Mouse (Mus musculus): ENCODE measurements around the gene Ube2j1. TPM values are rescaled to one million over a fixed set of nuclear protein-coding genes. Genes with fewer than 3 reads are reported as not detected.

Ube2j1 gene
- total and polyA plus RNA-seq, 3 experiments, result 64.3 to 122 (median 93.0) TPM

DNA sequence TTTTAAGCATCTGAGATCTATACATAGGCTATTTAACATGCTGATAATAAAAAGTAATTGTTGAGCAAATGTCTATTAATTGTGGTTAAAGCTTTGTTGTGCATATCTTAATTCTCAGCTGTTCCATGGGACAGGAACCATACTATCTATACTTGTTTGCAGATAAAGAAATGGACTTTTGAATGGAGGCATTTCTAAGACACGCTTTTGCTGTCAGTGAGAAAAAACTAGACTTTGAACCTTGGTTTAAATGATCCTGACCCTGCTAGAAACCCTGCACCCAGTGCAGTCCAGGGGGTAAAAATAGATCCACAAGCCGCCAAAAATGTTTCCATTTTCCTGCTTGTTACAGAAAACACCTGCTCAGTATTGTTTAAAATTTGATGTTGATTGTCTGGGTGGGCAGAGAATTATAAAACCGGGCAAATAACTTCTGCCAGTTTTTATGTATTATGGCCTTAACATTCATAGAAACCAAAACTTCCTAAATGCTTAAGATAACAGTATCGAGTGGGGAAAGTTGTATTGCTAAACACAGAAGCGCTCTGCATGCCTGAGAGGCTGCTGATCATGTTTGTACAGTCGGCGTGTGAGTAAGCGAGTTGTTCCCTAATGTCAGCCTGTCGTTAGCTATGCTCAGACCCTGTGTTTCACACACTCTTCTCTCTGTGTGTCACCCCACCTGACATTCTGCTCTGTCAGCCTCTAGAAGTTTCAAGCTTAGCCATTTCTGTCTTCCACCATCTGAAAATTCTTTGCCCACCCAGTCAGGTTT is 23.6 kb upstream of the Ube2j1 start:
- H3K9ac ChIP-seq (ENCODE audit: insufficient read depth, low read depth), result no peak overlapping the region

DNA sequence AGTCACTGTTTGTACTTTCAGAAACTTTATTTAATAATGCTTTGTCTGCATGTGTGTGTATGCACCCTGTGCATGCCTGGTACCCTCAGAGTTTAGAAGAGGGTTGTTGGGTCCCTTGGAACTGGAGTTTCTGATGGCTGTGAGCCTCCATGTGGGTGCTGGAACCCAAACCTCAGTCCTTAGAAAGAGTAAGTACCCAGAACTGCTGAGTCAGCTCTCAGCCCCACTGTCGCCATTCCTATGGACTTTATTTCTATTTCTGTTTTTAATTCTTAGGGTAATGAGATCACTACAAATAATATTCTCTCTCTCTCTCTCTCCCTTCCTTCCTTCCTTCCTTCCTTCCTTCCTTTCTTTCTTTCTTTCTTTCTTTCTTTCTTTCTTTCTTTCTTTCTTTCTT is 21.1 kb upstream of the Ube2j1 start:
- H3K4me1 ChIP-seq (ENCODE audit: control insufficient read depth in 1 of 2, insufficient read depth in 2 of 2), result peaks cover 2 to 16% of the 10 kb centered on the region in 2 experiments; a peak in 2 of 4 replicates
- no peak overlapping the region for H3K27ac ChIP-seq (ENCODE audit: insufficient read depth, low read depth)
- dilution Hi-C loops (cut with MboI; ENCODE audit: extremely low pct_ligation_motif_present, extremely low pct_unique_long_range_greater_than_20kb, low sequenced_read_pairs) (no loop called here), in situ Hi-C loops (cut with MboI; ENCODE audit: low pct_ligation_motif_present, low pct_unique_long_range_greater_than_20kb, low sequenced_read_pairs) (no loop called here)
- H3K79me2 ChIP-seq (replicated peaks; ENCODE audit: control insufficient read depth, extremely low read depth, insufficient read depth, poor library complexity, severe bottlenecking), result no peaks in the 10 kb centered on the region
- no peak overlapping the region for H3K4me3 ChIP-seq (replicated peaks in 1 of 3; ENCODE audit: low read depth in 2 of 3, low read length in 2 of 3, poor library complexity in 1 of 3)
- H3K9ac ChIP-seq (ENCODE audit: insufficient read depth, low read depth), result no peak overlapping the region
- H3K4me2 ChIP-seq (ENCODE audit: insufficient read depth, low read depth, poor library complexity, severe bottlenecking), result no peak overlapping the region
- no peaks in the 10 kb centered on the region for H3K36me3 ChIP-seq (replicated peaks in 1 of 2; ENCODE audit: control insufficient read depth in 1 of 2, insufficient read depth in 1 of 2, low read length in 1 of 2)
- no peaks in the 10 kb centered on the region for H3K9me3 ChIP-seq (replicated peaks; ENCODE audit: low read length)
- TF ChIP-seq ZMIZ1 (IDR thresholded peaks at IDR 0.05; ENCODE audit: low read depth, low read length) (no peak), NRF1 (IDR thresholded peaks at IDR 0.05; ENCODE audit: low read depth, low read length) (no peak), POLR2A (IDR thresholded peaks at IDR 0.05; ENCODE audit: low read depth, low read length) (no peak), IRF4 (IDR thresholded peaks at IDR 0.05; ENCODE audit: low read depth, low read length) (no peak), MAFK (IDR thresholded peaks at IDR 0.05; ENCODE audit: insufficient replicate concordance, low read length) (peak; percentile 76), KAT2A (IDR thresholded peaks at IDR 0.05; ENCODE audit: insufficient replicate concordance, low read length) (no peak)
- no peaks in the 10 kb centered on the region for H3K27me3 ChIP-seq (replicated peaks)
- DNase-seq (ENCODE audit: extremely low read depth), result no peak

More for the DNA sequence above, 23.6 kb upstream of the Ube2j1 start:
- TF ChIP-seq ZNF384 (IDR thresholded peaks at IDR 0.05; ENCODE audit: low read depth, low read length) (no peak), BHLHE40 (IDR thresholded peaks at IDR 0.05; ENCODE audit: low read depth, low read length) (no peak), HCFC1 (IDR thresholded peaks at IDR 0.05; ENCODE audit: low read depth, low read length) (no peak), CTCF (conservative IDR thresholded peaks at IDR 0.05 in 1 of 2, IDR thresholded peaks at IDR 0.05 in 1 of 2; ENCODE audit: low read depth in 2 of 2, low read length in 2 of 2) (no peak), EP300 (IDR thresholded peaks at IDR 0.05; ENCODE audit: low read length) (0 out of 2 replicates have a peak, but pooled peaks have one; percentile 19), ELF1 (IDR thresholded peaks at IDR 0.05; ENCODE audit: low read depth, low read length) (no peak)
- H3K4me3 ChIP-seq (replicated peaks in 1 of 3; ENCODE audit: low read depth in 2 of 3, low read length in 2 of 3, poor library complexity in 1 of 3), result no peak overlapping the region
- dilution Hi-C loops (cut with MboI; ENCODE audit: extremely low pct_ligation_motif_present, extremely low pct_unique_long_range_greater_than_20kb, low sequenced_read_pairs), result no loop called here
- H3K79me2 ChIP-seq (replicated peaks; ENCODE audit: control insufficient read depth, extremely low read depth, insufficient read depth, poor library complexity, severe bottlenecking), result no peaks in the 10 kb centered on the region
- H3K4me2 ChIP-seq (ENCODE audit: insufficient read depth, low read depth, poor library complexity, severe bottlenecking), result peak overlapping the region; percentile 44; the same call in 1 of the 2 replicates
- H3K27me3 ChIP-seq (replicated peaks), result no peaks in the 10 kb centered on the region
- H3K9me3 ChIP-seq (replicated peaks; ENCODE audit: low read length), result no peaks in the 10 kb centered on the region
- in situ Hi-C loops (cut with MboI; ENCODE audit: low pct_ligation_motif_present, low pct_unique_long_range_greater_than_20kb, low sequenced_read_pairs), result no loop called here
- DNase-seq (ENCODE audit: extremely low read depth), result no peak
- no peaks in the 10 kb centered on the region for H3K36me3 ChIP-seq (replicated peaks in 1 of 2; ENCODE audit: control insufficient read depth in 1 of 2, insufficient read depth in 1 of 2, low read length in 1 of 2)
- H3K4me1 ChIP-seq (ENCODE audit: control insufficient read depth in 1 of 2, insufficient read depth in 2 of 2), result peaks cover 2 to 14% of the 10 kb centered on the region in 2 experiments; a peak in 2 of 4 replicates
- H3K27ac ChIP-seq (ENCODE audit: insufficient read depth, low read depth), result no peak overlapping the region

DNA sequence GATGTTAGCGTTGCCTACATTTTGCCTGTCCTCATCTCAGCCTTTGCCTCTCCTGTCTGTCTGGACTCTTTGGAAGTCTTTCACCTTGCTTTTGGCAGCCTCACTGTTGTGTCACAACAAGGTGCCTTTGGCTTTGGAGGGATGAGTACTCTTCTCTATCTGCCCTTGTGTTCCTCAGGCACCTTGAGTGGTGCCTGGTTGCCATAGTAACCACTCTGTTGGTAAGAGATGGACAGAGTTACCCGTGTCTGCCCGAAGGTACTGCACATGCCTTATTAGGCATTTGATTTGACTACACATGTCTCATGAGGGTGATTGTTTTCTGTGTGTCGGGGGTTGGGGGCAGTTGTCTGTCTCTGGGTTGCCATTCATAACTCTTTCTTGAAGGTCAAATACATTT is 18.7 kb upstream of the Ube2j1 start:
- H3K4me1 ChIP-seq (ENCODE audit: control insufficient read depth in 1 of 2, insufficient read depth in 2 of 2), result peaks cover 2 to 11% of the 10 kb centered on the region in 2 experiments; a peak in 2 of 4 replicates
- H3K4me2 ChIP-seq (ENCODE audit: insufficient read depth, low read depth, poor library complexity, severe bottlenecking), result no peak overlapping the region
- dilution Hi-C loops (cut with MboI; ENCODE audit: extremely low pct_ligation_motif_present, extremely low pct_unique_long_range_greater_than_20kb, low sequenced_read_pairs) (no loop called here), in situ Hi-C loops (cut with MboI; ENCODE audit: low pct_ligation_motif_present, low pct_unique_long_range_greater_than_20kb, low sequenced_read_pairs) (no loop called here)
- H3K9me3 ChIP-seq (replicated peaks; ENCODE audit: low read length), result no peaks in the 10 kb centered on the region
- no peak overlapping the region for H3K9ac ChIP-seq (ENCODE audit: insufficient read depth, low read depth)
- H3K4me3 ChIP-seq (replicated peaks in 1 of 3; ENCODE audit: low read depth in 2 of 3, low read length in 2 of 3, poor library complexity in 1 of 3), result no peak overlapping the region
- H3K36me3 ChIP-seq (replicated peaks in 1 of 2; ENCODE audit: control insufficient read depth in 1 of 2, insufficient read depth in 1 of 2, low read length in 1 of 2), result no peaks in the 10 kb centered on the region
- no peak for TF ChIP-seq ELF1 (IDR thresholded peaks at IDR 0.05; ENCODE audit: low read depth, low read length)
- no peak for TF ChIP-seq BHLHE40 (IDR thresholded peaks at IDR 0.05; ENCODE audit: low read depth, low read length)
- no peak for TF ChIP-seq POLR2A (IDR thresholded peaks at IDR 0.05; ENCODE audit: low read depth, low read length)
- TF ChIP-seq TBP (conservative IDR thresholded peaks at IDR 0.05; ENCODE audit: low read depth, low read length), result no peak
- TF ChIP-seq NELFE (IDR thresholded peaks at IDR 0.05; ENCODE audit: low read depth, low read length), result no peak
- no peak for TF ChIP-seq MEF2A (IDR thresholded peaks at IDR 0.05; ENCODE audit: borderline replicate concordance, low read depth, low read length)
- TF ChIP-seq CHD1 (IDR thresholded peaks at IDR 0.05; ENCODE audit: low read depth, low read length), result no peak
- no peak for TF ChIP-seq JUN (IDR thresholded peaks at IDR 0.05; ENCODE audit: insufficient read depth, low read depth, low read length)
- TF ChIP-seq ZC3H11A (IDR thresholded peaks at IDR 0.05; ENCODE audit: low read depth, low read length), result no peak
- TF ChIP-seq EP300 (IDR thresholded peaks at IDR 0.05; ENCODE audit: low read length), result no peak
- TF ChIP-seq KAT2A (IDR thresholded peaks at IDR 0.05; ENCODE audit: insufficient replicate concordance, low read length), result no peak
- TF ChIP-seq ZKSCAN1 (IDR thresholded peaks at IDR 0.05; ENCODE audit: borderline replicate concordance, low read depth, low read length), result no peak
- TF ChIP-seq RAD21 (IDR thresholded peaks at IDR 0.05; ENCODE audit: low read depth, low read length), result no peak
- no peak for TF ChIP-seq CTCF (conservative IDR thresholded peaks at IDR 0.05 in 1 of 2, IDR thresholded peaks at IDR 0.05 in 1 of 2; ENCODE audit: low read depth in 2 of 2, low read length in 2 of 2)
- no peak for TF ChIP-seq GABPA (IDR thresholded peaks at IDR 0.05; ENCODE audit: insufficient replicate concordance, low read depth, low read length)
- TF ChIP-seq CHD2 (IDR thresholded peaks at IDR 0.05; ENCODE audit: low read length), result no peak
- no peak for TF ChIP-seq TCF12 (IDR thresholded peaks at IDR 0.05; ENCODE audit: low read depth, low read length)
- no peaks in the 10 kb centered on the region for H3K27me3 ChIP-seq (replicated peaks)
- no peak overlapping the region for H3K27ac ChIP-seq (ENCODE audit: insufficient read depth, low read depth)
- no peaks in the 10 kb centered on the region for H3K79me2 ChIP-seq (replicated peaks; ENCODE audit: control insufficient read depth, extremely low read depth, insufficient read depth, poor library complexity, severe bottlenecking)
- DNase-seq (ENCODE audit: extremely low read depth), result no peak

All from CH12.LX (cell line).